Mouse (Mus musculus) cerebellum, adult 9-10 months (tissue): ENCODE results near the gene Blnk.
A peak's percentile ranks its signal among the peaks of the same experiment; 100 is the strongest.

Experiments
- DNase-seq: peaks from one replicate; pipeline ENCODE4 v3.0.0; 2022

Gene Blnk

GRCm38 (mm10) chr19:40998469-40999170 lies 4.3 kb upstream of the Blnk start:
- no peak for DNase-seq

DNA sequence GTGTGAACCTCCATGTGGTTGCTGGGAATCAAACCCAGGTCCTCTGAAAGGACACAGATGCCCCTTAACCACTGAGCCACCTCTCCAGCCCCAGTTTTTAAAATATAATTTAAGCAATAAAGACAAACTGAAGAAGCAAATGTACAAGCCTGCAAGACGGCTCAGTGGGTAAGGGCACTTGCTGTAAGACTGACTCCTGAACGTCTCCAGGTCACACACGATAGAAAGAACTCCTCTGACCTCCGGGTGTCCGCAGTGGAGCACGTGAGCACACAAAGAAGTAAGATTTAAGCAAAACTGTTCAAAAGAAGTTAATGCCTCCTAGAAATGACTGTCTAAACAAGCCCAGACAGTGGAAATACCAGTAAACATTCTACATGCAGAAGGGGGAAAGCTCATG lies 2.4 kb upstream of the Blnk start:
- DNase-seq, result no peak

DNA sequence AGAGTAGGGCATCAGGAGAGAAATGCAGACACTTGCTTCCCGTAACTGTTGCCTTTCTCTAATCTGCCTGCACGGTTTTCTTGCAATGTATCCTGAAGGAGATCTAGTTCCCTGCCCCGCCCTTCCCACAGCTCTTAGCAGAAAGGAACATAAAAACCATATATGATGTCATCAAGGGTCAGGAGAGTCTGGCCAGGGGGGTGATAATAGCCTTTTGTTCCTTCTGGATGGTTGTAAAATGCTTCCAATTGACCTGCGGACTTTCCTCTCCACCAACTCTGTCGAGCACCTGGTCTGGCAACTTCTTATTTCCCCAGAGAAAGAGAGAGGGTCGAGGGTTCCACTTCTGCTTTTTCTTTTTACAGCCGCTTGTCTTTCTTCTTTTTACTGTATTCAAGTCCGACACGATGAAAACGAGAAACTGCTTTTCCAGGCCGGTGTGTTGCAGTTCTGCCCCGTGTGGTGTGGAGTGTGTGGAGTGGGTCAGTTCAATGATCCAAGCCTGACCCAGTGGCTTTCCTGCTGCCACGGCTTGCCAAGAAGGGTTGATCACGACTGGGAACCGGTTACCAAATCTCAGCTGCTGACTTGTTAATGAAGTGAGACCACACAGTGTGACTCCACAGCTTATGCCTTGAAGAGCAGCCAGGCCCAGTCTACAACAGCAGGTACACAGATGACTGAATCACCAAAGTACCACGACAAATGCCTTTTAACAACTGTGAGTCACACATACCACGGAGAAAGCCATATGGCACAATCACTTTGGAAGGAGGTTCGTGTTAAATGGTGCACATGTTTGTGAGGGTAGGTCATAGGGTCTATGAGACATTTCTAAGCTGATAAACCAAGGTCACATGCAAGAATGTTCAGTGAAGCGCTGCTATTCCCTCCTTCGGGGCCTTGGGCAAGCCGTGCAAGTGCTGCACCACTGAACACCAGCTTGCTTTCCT lies 1.4 kb upstream of the Blnk start:
- peak; percentile 19 for DNase-seq

DNA sequence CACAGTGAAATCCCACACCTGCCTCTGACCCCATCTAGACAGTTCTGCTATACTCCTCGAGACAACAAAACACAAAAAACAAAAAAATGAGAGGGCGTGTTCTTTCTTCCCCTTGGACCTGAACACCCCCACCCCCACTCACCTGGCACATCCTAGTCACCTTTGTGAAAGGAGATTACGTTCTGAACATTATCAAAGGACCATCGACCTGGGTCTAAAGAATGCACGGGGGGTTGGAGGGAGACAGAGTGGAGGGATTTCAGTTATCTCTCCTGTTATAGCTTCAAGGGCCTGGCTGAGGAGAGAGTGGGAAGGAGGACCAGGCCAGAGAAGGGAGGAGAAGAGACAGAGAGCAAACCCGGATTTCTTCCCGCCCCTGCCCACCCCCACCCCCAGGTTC lies 576 bp upstream of the Blnk start:
- no peak for DNase-seq

DNA sequence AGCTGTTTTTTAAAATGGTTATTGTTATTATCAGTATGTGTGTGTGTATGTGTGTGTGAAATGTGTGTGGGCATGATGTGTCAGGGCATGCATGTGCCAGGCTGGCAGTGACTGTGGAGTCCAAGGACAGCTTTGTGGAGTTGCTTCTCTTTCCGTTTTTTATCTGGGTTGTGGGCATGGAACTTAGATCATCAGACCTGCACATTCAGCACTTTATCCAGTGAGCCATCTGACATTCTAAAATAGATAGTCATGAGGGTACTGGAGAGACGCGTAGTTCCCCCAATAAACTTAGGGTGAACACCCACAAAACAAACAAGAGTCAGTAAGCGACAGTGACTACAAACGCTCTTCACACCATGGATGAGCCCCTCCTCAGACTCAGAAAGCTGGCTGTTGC lies 979 bp downstream of the Blnk start:
- no peak for DNase-seq

GRCm38 (mm10) chr19:40992517-40993044 lies 1.8 kb downstream of the Blnk start:
- no peak for DNase-seq

DNA sequence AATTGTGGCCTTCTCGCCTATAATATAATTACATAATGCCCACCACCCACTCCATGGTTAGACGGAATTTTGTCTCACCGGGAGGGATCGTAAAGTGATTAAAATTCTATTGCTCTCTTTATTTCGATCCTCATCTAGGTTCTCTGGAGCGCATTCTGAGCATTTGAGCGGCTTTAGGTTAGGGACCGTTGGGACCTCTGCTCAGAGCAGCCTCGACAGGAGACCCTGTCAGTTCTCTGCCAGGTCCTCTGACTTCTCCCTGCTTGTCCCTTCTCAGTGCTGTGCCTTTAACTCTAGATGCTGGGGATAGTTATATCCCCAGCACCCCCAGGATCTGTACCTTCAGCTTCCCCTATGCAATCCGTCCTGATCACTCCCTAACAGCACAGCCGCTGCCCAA lies 2.2 kb downstream of the Blnk start:
- DNase-seq, result no peak

DNA sequence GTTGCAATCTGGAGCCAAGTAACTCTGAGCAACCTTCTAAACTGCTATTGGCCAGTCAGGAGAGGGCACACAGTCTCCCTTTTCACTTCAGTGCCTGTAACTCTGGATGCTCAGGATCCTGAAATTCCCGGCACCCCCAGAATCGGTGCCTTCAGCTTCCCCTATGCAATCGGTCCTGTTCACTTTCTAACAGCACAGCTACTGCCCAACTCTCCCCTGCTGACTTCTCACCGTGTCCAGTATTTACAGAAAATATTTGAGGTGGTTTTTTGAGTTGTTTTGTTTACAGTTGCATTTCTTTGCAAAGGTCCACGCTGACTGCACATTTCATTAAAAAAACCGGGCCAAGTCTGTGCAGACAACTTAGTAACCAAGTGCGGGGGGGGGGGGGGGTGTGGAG lies 2.7 kb downstream of the Blnk start:
- DNase-seq, result no peak

- DNase-seq, result no peak
Measured at GRCm38 (mm10) chr19:40990781-40991343, 3.5 kb downstream of the Blnk start.

DNA sequence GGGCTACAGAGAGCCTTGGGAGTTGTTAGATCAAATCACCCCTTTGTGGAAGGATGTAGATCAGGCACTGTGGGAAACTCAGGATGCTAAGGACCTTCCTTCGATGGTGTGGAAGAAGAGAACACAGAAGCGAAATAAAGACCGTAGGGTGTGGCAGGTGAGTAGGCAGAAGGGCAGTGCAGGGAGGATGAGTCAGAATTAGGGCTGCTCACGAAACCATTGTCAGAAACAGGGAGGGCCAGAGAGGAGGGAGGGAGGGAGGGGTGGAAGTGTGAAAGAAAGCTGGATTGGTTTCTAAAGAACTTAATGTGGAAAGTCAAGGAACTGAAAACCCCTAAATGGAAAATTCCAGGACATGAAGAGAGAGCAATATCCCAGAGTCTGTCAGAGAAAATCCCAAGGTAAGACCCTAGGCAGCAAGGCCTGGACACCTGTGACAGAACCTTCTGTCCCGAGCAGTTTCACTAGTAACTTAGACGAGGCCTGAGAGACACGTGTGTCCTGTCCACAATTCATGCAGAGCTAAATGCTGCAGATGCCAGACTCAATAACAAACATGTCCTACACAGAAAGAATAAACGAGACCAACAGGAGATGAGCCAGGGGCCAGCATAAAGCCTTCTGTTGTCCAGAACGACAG lies 4.3 kb downstream of the Blnk start:
- no peak for DNase-seq

DNA sequence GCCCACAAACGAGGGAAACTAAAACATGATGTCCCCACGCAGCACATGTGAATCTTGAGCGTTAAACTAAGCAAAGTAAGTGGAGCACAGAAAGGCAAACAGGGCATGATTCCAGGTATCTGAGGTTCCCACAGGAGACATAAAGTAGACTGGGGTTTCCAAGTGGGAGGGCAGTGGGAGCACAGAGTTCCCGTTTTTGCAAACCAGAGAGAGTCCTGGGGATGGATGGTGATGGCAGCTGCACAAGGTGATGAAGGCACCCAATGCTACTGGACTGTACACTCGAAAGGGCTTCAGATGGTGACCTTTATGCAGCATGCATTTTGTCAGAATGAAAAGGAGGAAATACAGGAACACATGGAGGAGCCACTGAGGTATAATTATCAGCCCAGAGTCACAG lies 5.5 kb downstream of the Blnk start:
- no peak for DNase-seq

- DNase-seq, result no peak
Measured at GRCm38 (mm10) chr19:40984536-40984935, 9.8 kb downstream of the Blnk start.

GRCm38 (mm10) chr19:40980671-40981070 lies 13.7 kb downstream of the Blnk start:
- no peak for DNase-seq

DNA sequence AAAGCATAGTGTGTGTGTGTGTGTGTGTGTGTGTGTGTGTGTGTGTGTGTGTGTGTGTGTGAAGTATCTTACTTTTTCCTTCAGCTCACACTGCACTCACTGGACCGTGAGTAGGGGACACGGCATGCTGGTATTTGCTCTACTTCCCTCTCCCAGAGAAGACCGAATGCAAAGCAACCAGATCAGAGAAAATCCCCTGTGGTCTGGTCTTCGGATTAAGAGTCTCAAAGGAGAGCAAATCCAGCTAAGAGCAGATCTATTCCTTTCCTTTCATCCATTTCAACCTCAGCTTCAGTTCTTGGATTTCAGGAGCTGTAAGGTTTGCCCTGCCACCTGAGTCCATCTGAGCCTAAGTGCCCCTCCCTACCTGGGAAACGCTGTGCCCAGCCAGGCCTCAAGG lies 16.3 kb downstream of the Blnk start:
- DNase-seq, result no peak

DNA sequence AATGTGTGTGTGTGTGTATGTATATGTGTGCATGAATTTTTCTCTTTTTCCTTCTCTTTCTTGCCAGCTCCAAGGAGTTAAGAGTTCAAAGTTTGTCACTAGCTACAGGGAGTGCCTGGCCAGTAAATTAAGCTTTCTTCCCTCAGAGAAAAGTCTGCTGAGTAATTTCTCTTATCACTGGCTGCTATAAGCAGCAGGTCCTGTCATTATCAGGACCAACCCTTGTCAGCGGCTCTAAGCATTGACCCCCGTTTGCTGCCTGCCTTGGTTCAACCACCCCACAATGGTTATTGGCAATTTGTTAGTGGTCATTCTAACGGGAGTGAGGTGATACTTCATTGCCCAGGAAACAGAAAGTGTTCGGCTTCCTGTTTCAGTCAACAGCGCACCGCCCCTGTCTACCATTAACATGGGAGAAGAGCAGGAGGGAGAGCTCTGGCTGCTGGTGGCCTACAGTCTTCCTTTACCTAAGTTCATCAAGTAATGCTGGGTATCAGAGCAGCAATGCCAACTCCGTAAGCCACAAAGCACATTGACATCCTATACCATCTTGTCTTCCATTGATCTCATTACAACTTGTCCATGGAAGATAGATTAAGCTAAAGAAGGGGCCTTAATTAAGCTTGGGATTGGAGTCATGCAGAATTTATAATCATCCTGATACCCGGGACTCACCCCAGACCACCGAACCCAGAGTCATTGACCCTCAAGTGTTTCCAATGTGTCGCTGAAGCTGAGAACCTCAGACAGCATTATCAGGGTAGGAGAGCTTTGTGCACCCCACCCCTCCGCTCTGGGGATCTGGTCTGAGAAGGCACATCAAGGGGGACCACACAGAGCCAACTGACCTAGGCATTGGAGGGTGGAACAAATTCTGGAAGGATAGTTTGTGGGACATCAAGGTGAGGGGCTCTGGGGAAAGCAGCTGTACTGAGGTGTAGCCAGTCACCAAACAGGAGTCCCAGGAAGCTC lies 17.1 kb downstream of the Blnk start:
- no peak for DNase-seq

- DNase-seq, result no peak
Measured at GRCm38 (mm10) chr19:40971273-40971914, 22.9 kb downstream of the Blnk start.

DNA sequence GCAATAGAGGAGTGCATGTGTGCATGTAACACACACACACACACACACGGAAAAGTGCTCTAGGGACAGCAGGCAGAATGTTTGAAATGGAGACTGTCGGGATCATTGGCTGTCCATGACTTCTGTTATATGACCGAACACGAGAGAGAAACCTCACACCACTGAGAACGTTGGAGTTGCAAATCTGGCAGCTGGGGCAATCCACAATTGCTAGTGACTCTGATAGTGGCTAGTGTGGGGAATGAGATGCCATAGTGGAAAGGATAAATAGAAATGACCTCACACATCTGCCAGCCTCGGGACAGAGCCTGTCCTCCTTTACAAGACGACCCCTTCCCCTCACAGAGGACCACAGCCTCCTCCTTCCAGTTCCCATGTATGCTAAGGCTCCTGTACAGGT lies 23.6 kb downstream of the Blnk start:
- DNase-seq, result no peak

GRCm38 (mm10) chr19:40970301-40970700 lies 24.0 kb downstream of the Blnk start:
- no peak for DNase-seq

DNA sequence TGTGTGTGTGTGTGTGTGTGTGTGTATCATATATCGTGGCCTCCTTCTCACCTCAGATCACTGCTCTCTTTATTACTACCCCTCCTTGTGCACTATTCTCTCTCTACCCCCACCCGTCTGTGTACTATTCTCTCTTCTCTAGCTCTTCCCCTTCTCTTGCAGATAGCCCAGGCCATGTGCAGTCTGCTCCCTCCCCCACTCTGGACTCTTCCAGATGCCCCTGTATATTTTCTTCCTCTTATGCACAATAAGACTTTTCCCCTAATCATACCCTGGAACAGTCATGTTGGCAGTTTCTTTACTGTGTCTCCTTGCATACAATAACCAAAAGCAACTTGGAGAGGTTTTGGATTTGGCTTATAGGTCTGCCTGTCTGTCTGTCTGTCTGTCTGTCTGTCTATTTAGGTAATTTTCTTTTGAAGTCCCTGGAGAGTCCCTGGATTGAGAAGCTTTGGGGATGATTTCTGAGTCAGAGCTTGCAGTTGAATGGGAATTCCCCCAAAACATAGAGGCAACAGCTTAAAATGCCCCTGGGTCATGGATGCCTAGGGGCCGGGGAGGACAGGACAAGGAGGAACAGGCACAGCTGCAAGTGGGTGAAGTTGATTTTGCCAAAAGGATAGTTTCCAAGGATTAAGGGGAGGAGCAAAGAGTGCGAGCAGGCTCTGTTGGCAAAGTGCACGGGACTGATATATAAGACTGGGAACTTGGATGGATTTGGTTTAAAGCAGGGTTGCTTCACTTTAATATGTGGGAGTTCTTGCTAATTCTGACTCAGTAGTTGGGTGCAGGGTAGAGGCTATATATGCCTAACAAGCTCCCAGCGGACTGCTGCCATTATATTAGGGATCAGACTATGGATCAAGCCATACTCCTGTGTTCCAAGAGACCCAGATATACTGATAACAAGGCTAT lies 29.1 kb downstream of the Blnk start:
- DNase-seq, result no peak

GRCm38 (mm10) chr19:40964367-40964891 lies 29.9 kb downstream of the Blnk start:
- no peak for DNase-seq
